Mouse (Mus musculus) ZHBTc4 (cell line): Measurements from ENCODE around the gene Kif5c.

Experiments used
- DNase-seq: peaks from one replicate; pipeline ENCODE4 v3.0.0-alpha.2; 2011; ENCODE audit warnings: low read depth, low spot score

Kif5c gene

GRCm38 (mm10) chr2:49621234-49621633 lies 2.1 kb downstream of the Kif5c start:
- DNase-seq: no peak

- DNase-seq: no peak
Measured at GRCm38 (mm10) chr2:49625581-49625980, 6.5 kb downstream of the Kif5c start.

GRCm38 (mm10) chr2:49627611-49628010 lies 8.5 kb downstream of the Kif5c start:
- no peak for DNase-seq

- DNase-seq: no peak
Measured at GRCm38 (mm10) chr2:49628094-49628705, 9.1 kb downstream of the Kif5c start.

GRCm38 (mm10) chr2:49629181-49629580 lies 10.1 kb downstream of the Kif5c start:
- no peak for DNase-seq

- no peak for DNase-seq
Measured at GRCm38 (mm10) chr2:49630636-49631035, 11.5 kb downstream of the Kif5c start.

GRCm38 (mm10) chr2:49633231-49633630 lies 14.1 kb downstream of the Kif5c start:
- DNase-seq: no peak

GRCm38 (mm10) chr2:49642761-49643160 lies 23.7 kb downstream of the Kif5c start:
- DNase-seq: no peak

- no peak for DNase-seq
Measured at GRCm38 (mm10) chr2:49643756-49644155, 24.7 kb downstream of the Kif5c start.

GRCm38 (mm10) chr2:49647591-49647990 lies 28.5 kb downstream of the Kif5c start:
- DNase-seq: no peak

GRCm38 (mm10) chr2:49648344-49648743 lies 29.2 kb downstream of the Kif5c start:
- DNase-seq: no peak

- no peak for DNase-seq
Measured at GRCm38 (mm10) chr2:49648806-49649205, 29.7 kb downstream of the Kif5c start.

- no peak for DNase-seq
Measured at GRCm38 (mm10) chr2:49649211-49649610, 30.1 kb downstream of the Kif5c start.

- no peak for DNase-seq
Measured at GRCm38 (mm10) chr2:49651737-49652136, 32.6 kb downstream of the Kif5c start.

- no peak for DNase-seq
Measured at GRCm38 (mm10) chr2:49654606-49655005, 35.5 kb downstream of the Kif5c start.

GRCm38 (mm10) chr2:49655195-49655873 lies 36.2 kb downstream of the Kif5c start:
- DNase-seq: no peak

GRCm38 (mm10) chr2:49655874-49656195 lies 36.7 kb downstream of the Kif5c start:
- no peak for DNase-seq

GRCm38 (mm10) chr2:49656988-49657387 lies 37.9 kb downstream of the Kif5c start:
- DNase-seq: no peak

GRCm38 (mm10) chr2:49657666-49658065 lies 38.6 kb downstream of the Kif5c start:
- no peak for DNase-seq

- DNase-seq: no peak
Measured at GRCm38 (mm10) chr2:49658988-49659387, 39.9 kb downstream of the Kif5c start.

GRCm38 (mm10) chr2:49659964-49660363 lies 40.9 kb downstream of the Kif5c start:
- DNase-seq: no peak

GRCm38 (mm10) chr2:49660375-49660923 lies 41.4 kb downstream of the Kif5c start:
- no peak for DNase-seq

- no peak for DNase-seq
Measured at GRCm38 (mm10) chr2:49661348-49661747, 42.2 kb downstream of the Kif5c start.
